Mouse (Mus musculus) kidney, adult 9 months (tissue): Measurements from ENCODE around the gene Ccr4.

ENCODE experiments used
- DNase-seq: peaks from one replicate; pipeline ENCODE4 v3.0.0; 2022

Gene Ccr4

DNA sequence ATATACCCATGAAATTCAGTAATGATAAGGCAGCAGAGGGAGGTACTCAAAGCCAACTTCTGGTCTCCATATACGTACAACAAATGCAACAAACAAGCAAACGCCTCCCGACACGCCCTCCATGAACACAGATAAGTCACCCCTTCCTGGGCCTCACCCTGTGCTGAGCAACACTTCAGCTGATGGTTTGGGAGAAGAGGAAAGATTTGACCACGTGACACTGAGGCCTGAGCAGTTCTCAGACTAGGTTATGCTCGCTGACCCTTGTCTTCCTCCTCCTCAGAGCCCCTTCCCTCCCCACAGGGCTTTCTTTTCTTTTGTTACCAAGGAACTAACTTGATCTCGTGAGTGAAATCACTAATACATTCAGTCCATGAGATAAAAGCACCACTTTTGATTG is 37.8 kb downstream of the Ccr4 start:
- DNase-seq: no peak

DNA sequence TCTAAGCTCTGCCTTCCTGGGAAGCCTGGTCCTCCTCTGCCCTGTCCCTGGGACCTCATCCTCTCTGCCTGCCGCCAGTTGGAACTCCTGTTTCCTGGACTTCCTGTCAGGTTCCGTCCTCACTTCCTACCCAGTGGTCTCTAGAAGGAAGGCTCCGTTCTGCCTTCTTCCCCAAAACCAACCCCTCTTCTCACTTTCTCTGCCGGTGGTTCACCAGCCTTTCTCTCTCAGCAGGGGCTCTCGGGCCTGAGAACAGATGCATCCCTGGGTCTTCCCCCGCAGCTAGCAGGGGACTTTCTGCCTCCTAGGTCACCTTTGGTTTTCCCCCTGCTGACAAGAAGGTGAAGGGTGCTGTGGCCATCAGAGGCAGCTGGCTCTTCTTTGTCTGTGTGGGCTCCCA is 39.3 kb downstream of the Ccr4 start:
- DNase-seq: no peak

DNA sequence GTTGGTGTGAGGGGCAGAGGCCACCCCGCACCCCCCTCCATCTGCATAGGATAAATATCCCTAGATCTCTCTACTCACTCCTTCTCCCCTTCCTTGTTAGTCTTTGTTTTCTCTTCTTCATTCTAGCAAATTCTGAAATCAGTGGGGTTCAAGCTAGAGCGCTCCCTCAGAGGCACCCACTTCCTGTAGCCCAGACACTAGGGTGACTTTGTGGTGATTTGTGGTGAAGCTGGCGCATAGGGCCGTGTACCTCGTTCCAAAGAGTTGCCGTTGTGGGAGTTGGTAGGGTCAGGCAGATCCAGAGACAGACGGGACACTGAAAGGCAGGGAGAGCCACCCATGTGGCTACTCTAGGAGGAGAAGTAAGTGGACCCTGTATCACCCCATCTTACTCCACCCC is 42.1 kb downstream of the Ccr4 start:
- DNase-seq: no peak

DNA sequence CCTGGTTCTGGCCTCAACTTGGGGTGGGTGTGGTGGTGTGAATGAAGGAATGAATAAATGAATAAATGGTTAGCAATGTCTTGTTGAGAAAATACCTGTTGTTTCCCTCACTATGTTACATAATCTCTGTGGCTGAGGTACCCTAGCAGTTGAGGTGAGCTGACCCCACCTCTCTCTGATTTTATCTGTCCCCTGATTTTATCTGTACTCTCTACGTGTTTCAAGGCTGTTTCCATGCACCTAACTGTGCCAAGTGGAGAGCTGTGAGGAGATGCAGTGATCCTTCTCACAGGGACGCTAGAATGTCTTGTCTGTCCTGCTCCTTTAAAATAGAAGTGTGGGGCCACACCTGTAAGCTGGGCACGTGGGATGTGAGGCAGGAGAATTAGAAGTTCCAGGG is 46.3 kb downstream of the Ccr4 start:
- DNase-seq: no peak

DNA sequence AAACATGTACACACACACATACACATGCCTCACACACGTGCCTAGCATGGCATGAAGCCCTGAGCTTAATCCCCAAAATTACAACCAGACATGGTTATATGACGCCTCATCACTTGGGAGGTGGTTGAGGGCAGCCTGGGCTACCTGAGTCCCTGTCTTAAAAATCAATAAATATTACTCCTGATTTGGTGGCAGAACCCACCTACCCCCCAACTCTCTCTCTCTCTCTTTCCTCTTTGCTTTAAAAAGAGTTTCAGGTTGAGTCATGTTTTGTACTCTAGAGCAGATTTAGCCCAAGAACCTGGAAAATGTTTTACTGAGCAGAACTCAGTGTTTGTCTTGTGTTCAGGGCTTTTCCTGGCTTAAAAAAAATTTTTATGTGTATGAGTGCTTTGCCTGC is 49.3 kb downstream of the Ccr4 start:
- DNase-seq: no peak

DNA sequence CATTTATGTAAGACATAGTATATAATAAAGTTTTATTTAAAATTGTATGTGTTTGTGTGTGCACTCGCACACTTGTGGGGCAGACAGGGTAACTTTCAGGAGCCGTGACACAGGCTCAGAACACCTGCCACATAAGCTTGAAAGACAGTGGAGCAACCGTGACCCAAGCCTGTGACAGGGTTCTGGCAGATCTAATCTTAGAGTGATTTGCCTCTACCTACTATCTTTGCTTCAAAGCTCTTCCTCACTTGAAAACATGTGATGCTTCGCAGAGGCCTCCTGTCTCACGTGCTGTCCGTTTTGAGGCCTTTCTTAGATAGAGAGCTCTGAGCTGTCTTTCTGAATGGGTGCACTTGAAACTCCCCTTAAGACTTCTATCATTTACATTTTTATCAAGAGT is 52.3 kb downstream of the Ccr4 start:
- no peak for DNase-seq

DNA sequence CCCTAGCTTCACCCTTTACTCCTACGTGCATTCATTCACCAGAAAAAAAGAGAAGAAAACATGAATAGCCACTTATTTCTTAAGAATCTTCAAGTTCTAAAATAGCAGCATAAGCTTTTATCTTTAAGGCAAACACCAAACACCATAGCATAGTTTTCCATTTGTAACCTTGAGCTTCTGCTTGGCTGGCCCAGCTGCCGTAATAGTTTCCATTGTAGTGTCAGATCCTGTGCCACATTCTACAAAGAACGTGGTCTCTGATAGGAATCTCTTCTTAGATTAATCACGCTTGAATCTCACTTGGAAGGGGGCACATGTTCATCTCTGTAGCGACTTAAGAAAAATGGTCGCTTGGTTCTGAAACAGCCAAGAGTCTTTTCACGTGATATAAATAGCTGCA is 53.1 kb downstream of the Ccr4 start:
- DNase-seq: no peak

DNA sequence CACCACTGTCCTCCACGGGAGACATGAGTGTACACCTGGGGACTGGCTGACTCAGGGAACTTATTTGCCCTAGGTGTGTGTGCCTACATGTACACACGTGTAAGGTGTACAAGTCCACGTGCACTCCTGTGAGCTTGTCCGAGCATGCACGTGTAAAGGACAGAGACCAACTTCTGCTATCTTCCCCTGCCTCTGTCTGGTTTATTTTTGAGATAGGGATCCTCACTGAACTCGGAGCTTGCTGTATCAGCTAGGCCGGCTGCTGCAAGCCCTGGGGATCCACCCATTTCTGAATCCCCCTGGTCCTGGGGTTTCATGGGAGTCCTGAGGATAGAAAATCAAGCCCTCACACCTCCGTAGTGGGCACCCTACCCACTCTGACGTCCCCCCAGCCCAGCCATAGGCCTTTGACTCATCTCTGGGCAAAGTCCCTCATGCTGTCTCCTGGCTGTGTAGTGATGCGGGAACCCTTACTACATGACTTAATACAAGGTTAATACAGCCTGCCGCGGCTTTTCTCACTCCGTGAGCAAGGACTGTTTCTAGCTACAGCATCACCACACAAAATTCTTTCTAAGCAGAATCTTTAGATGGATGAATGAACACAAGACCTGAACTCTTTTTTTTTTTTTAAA is 55.5 kb downstream of the Ccr4 start:
- DNase-seq: no peak

DNA sequence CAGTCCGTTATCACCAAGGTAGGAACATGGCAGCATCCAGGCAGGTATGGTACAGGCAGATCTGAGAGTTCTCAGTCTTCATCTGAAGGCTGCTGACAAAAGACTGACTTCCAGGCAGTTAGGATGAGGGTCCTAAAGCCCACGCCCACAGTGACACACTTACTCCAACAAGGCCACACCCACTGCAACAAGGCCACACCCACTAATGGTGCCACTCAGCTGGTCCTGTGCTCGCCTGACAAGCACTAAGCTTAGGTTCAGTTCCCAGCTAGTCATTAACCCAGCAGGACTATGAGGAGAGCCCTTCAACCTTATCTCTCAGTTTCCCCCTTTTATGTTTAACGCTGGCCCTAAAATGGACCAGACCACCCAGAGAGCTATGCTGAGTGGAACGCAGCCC is 56.0 kb downstream of the Ccr4 start:
- DNase-seq: no peak

DNA sequence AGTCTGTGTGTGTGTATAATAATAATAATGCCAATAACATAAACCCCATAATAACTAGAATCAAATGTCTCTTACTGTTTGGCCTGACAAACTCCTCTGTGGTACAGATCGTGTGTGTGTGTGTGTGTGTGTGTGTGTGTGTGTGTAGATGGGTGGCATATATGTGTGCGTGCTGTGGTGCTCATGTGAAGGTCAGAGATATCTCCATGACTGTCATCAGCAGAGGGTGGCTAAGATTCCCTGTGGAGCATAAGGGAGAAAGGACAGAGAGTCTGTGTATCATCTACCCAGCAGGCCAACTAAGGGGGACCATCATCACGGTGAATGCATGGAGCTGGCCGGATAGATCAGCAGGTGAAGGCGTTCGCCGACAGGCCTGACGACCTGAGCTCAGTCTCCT is 57.8 kb downstream of the Ccr4 start:
- no peak for DNase-seq

DNA sequence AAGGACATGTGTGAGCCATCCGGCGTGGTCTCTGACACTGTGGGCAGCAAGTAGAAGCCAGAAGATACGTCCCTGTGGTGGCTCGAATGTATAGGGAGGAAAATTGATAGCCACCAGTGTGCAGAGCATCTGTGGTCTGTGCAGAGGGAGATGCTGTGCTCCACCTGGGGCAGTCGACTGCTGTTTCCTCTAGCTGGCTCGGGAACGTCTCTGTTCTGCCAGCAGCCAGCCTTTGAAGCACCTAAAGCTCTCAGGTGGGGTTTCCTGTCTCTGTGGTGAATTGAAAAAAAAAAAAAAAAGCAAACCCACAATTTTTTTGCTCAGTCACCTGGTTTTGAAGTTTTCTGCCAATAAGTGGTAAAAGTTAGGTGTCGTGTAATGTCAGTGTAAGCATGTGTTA is 61.4 kb downstream of the Ccr4 start:
- DNase-seq: no peak

DNA sequence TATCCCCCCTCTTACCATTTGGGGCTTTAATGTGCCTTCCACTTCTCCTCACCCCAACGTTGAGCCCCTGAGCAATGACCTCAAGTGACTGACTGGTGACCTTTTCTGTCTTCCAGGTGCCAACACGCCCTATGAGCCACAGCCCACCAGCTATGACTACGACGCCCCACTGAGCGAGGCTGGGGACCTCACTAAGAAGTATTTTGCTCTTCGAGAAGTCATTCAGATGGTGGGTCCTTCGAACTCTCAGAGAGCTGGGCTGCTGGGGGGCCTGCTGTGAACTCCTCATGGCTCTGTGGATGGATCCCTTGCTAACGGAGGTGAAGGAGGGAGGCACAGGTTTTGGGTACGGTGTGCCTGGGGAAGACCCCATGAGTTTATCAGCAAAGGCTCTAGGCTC is 61.8 kb downstream of the Ccr4 start:
- DNase-seq: no peak

DNA sequence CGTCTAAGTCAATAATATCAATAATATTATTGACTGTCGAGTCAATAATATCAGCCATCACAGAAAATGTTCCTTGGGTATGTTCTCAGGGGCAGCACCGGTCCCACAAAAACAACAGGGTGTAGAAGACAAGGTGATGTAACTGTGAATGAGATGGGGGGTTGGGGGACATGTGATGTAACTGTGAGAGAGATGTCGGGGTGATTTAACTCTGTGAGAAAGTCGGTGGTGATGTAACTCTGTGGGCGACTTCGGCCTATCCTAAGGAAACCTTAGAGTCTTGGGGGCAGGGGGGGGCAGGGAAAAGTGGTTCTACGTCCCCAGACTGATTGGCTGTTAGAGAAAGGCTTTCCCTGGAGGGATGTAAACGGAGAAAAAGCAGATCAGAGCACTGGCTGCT is 62.5 kb downstream of the Ccr4 start:
- no peak for DNase-seq

DNA sequence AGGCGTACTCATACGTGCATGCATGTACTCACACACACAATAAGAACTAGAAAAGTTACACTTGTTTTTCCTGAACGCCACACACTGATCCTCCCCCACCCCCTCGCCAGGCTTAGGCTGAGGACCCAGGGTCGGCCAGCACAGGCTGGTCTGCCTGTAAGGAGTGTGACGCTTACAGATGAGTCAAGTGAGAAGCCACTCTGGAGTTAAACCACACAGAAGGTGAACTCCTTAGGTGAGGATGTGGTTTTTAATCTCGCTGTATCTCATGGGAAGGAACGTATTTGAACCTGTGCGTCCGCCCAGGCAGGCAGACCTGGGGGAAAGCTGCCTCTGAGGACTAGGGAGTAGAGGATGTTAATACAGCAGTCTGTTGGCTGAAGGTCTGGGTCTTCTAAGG is 64.2 kb downstream of the Ccr4 start:
- DNase-seq: no peak
